ENCODE assay signal across 16 mouse cellular contexts in the genomic region with DNA sequence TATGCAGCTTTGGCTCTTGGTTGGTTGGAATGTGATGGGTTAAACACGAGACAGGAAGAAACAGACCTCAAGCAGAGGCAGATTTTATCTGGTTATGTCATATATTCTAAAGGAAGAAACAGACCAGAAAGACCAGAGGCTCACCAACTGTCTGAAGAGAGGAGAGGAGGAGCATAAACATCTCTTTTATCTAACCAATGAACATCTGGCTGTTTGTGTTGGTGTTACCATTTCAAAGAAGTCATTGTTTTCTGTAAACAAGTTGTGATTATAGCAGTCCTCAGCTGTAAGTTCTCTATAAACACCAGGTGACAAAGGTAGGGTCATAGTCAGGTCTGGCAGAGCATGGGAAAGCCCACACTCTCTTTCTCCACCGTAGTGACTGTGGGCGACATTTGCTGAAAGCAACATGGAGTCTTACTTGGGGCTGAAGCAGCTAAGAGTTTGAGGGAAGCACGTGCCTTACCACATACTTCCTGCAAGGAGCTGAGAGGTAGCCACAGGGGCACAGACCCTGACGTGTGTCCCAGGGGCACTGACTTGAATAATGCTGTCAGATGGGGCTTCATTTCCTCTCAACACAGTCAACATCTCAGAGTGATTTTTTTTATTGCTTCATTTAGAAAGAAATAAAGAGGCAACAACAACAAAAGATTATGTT. TPM values are rescaled to one million over a fixed set of nuclear protein-coding genes. Genes with fewer than 3 reads are reported as not detected.
DNase-seq lines count a peak whose midpoint lies in the region; ATAC-seq and TF ChIP-seq lines count a peak whose summit lies in the region.
"Had no signal": no experiment of that assay in that cellular context is flagged by ENCODE, and none has a peak within 500 bp of the region (broad histone marks: within the 10 kb centered on the region; RNA-seq: fewer than 3 reads in every experiment).

No protein-coding gene starts in this region.

- no peak overlapping the region for H3K27ac ChIP-seq in layer of hippocampus, adult 2 months
- no peak overlapping the region for H3K27ac ChIP-seq in forebrain, embryonic 16.5 days (ENCODE audit: low read length)
- H3K27ac ChIP-seq: heart, embryonic 10.5 days; stomach, postnatal 0 days had no signal

- DNase-seq in spleen, adult 18-20 months, result peak; percentile 35 to 45
- no peak for DNase-seq in spleen, postnatal 4 days (ENCODE audit: low spot score in 2 of 2)
- peak; percentile 54 for DNase-seq in thymus, postnatal 4 days
- no peak for DNase-seq in layer of hippocampus, adult 2 months (ENCODE audit: low spot score in 2 of 2)
- DNase-seq in right cerebral cortex, adult 2 months (ENCODE audit: low spot score in 2 of 2), result no peak
- DNase-seq: adrenal gland, adult 8-10 months; kidney, postnatal 10 days; layer of hippocampus, postnatal 36 days had no signal

- no peak overlapping the region for H3K4me3 ChIP-seq in layer of hippocampus, adult 2 months
- no peak overlapping the region for H3K4me3 ChIP-seq in forebrain, embryonic 16.5 days (replicated peaks; ENCODE audit: low read length)
- H3K4me3 ChIP-seq: erythroblast, embryonic 14.5 days; heart, embryonic 10.5 days had no signal

- no peak overlapping the region for H3K9ac ChIP-seq in forebrain, embryonic 16.5 days (replicated peaks; ENCODE audit: low read depth, low read length)

- no peaks in the 10 kb centered on the region for H3K27me3 ChIP-seq in forebrain, embryonic 16.5 days (replicated peaks; ENCODE audit: control insufficient read depth, insufficient read depth, low read length)

- peak; percentile 94 for ATAC-seq in common myeloid progenitor, adult 5-6 weeks (replicated peaks; ENCODE audit: low read depth, poor library complexity, severe bottlenecking)
- peak; percentile 93 for ATAC-seq in neutrophil, adult 5-6 weeks (ENCODE audit: extremely low read depth, insufficient number of reproducible peaks, low FRiP score, poor library complexity, severe bottlenecking)
- no peak for ATAC-seq in forebrain, embryonic 16.5 days

- no peaks in the 10 kb centered on the region for H3K4me1 ChIP-seq in forebrain, embryonic 16.5 days (replicated peaks; ENCODE audit: control insufficient read depth, insufficient read depth, low read length)

- no peaks in the 10 kb centered on the region for H3K36me3 ChIP-seq in forebrain, embryonic 16.5 days (ENCODE audit: control insufficient read depth, insufficient read depth)
- H3K36me3 ChIP-seq: heart, embryonic 10.5 days had no signal

- WGBS in forebrain, embryonic 16.5 days, result 64% methylated on average over 5 of the region's 5 CpGs

- H3K4me2 ChIP-seq in forebrain, embryonic 16.5 days (ENCODE audit: low read length), result no peak overlapping the region

- no peak for TF ChIP-seq CTCF in layer of hippocampus, adult 2 months (conservative IDR thresholded peaks at IDR 0.05)

- no peaks in the 10 kb centered on the region for H3K9me3 ChIP-seq in forebrain, embryonic 16.5 days (ENCODE audit: control insufficient read depth, low read length)
- H3K9me3 ChIP-seq: heart, embryonic 10.5 days had no signal

RNA-seq across cellular contexts. Expression of a gene that starts 31.4 kb away (rescaled TPM):
- total RNA-seq in common myeloid progenitor, adult 5-6 weeks (2017), result 52.5 and 69.0 TPM in 2 replicates
- 113 and 121 TPM in 2 replicates for total RNA-seq in neutrophil, adult 5-6 weeks (2017)
- total RNA-seq in layer of hippocampus, adult 2 months (2021), result 100 to 1,000 TPM; 530 to 540 TPM
- 88.4 and 91.4 TPM in 2 replicates for polyA plus RNA-seq in forebrain, embryonic 16.5 days (2015; fragmentation: Nextera tagmentation; extraction: Ambion mirVana)

RNA-seq across cellular contexts. Expression of a gene that starts 45.3 kb away (rescaled TPM):
- total RNA-seq in common myeloid progenitor, adult 5-6 weeks (2017), result 0.87 and 1.1 TPM in 2 replicates
- 28.7 and 29.5 TPM in 2 replicates for total RNA-seq in neutrophil, adult 5-6 weeks (2017)
- total RNA-seq in layer of hippocampus, adult 2 months (2021), result under 1 TPM; 0.27 to 0.38 TPM
- not detected in 2 replicates for polyA plus RNA-seq in forebrain, embryonic 16.5 days (2015; fragmentation: Nextera tagmentation; extraction: Ambion mirVana)
- polyA plus RNA-seq: neural tube, embryonic 11.5 days had no signal

RNA-seq across cellular contexts. Expression of a gene that starts 52.3 kb away (rescaled TPM):
- total RNA-seq in common myeloid progenitor, adult 5-6 weeks (2017), result not detected in 2 replicates
- 1.1 TPM in 1 of 2 replicates, not detected in the other for total RNA-seq in neutrophil, adult 5-6 weeks (2017)
- total RNA-seq in layer of hippocampus, adult 2 months (2021), result not detected
- not detected in 2 replicates for polyA plus RNA-seq in forebrain, embryonic 16.5 days (2015; fragmentation: Nextera tagmentation; extraction: Ambion mirVana)
- total RNA-seq: adrenal gland, adult 8-10 months; layer of hippocampus, postnatal 36 days had no signal
- polyA plus RNA-seq: erythroblast, embryonic 14.5 days; heart, embryonic 10.5 days; limb, embryonic 14.5 days; neural tube, embryonic 11.5 days; stomach, postnatal 0 days had no signal

Comparison
In these comparisons a context has a peak if more than half of its experiments do, and no peak if none do; other contexts are left out.
1. DNase-seq: peak in spleen, adult 18-20 months (2 of 2) and thymus, postnatal 4 days (single experiment); none in spleen, postnatal 4 days (0 of 2), layer of hippocampus, adult 2 months (0 of 2) and right cerebral cortex, adult 2 months (0 of 2).
2. RNA of a gene that starts 45.3 kb away (total RNA-seq): 28.7 to 29.5 TPM in neutrophil, adult 5-6 weeks; 0.87 to 1.1 TPM in common myeloid progenitor, adult 5-6 weeks and 0.27 to 0.38 TPM in layer of hippocampus, adult 2 months; every median in the first group is over 10 times any median in the second.